Mouse (Mus musculus): ENCODE data around the gene S1pr2. TPM values are rescaled to one million over a fixed set of nuclear protein-coding genes. Genes with fewer than 3 reads are reported as not detected.

The S1pr2 gene
- 54.5 and 59.6 TPM in 2 replicates for polyA plus RNA-seq (2014; fragmentation: Nextera tagmentation; extraction: Ambion mirVana)

DNA sequence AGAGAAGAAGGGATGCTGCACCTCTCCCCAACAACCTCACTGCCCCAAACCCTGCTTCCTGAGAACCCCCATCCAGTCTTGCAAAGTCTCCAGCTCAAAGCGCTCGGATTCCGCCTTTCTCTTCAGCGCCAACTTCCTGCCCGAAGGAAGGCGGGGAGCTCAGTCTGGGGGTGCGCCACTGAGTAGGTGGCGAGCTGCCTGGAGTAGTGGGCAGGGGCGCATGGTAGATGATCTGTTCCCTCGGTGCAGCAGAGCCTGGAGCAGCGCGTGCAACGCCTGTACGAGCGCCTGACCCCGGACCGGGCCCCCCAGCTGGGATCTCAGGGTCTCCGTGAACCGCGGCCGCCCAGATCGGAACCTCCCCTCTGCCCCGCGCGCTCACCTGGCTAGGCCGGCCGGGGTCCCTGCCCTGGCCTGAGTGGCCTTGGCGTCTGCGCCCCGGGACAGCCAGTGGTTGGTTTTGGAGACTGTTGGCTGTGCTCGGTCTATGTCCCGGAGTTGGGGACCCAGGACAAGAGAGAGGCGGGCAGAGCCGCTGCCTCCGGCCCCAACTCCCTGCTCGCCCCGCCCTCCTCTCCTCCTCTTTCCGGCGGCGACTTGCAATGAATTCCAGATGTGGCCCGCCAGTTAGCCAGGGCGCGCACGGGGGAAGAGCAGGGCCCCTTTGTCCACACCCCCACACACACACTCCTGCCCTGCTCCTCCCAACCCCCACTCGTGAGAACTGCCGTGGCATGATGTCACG lies at the start of gene S1pr2:
Gene S1pr2, minus strand, starts transcription at position 566 of the 745 bp plus-strand sequence.
- Histone ChIP-seq H3K36me3 (ENCODE audit: control insufficient read depth, insufficient read depth, low read length) (no peaks in the 10 kb centered on the region), H3K4me3 (ENCODE audit: low read depth, low read length) (peak within 1 kb of the TSS; percentile 87), H3K4me2 (ENCODE audit: low read depth, low read length) (peak within 1 kb of the TSS; percentile 82), H3K4me1 (ENCODE audit: control insufficient read depth, insufficient read depth, low read length) (peaks cover 23% of the 10 kb centered on the region), H3K9ac (ENCODE audit: low read depth, low read length) (peak within 1 kb of the TSS; percentile 91), H3K27ac (replicated peaks; ENCODE audit: low read depth, low read length) (peak within 1 kb of the TSS; percentile 98), H3K27me3 (replicated peaks; ENCODE audit: control insufficient read depth, insufficient read depth, low read length) (no peaks in the 10 kb centered on the region), H3K9me3 (ENCODE audit: control insufficient read depth, low read length) (no peaks in the 10 kb centered on the region)
- peak; percentile 96 for DNase-seq (ENCODE audit: low spot score)
- WGBS = 0% methylated on average over 30 of the region's 47 CpGs
- ATAC-seq (ENCODE audit: low read depth) = peak; percentile 72

DNA sequence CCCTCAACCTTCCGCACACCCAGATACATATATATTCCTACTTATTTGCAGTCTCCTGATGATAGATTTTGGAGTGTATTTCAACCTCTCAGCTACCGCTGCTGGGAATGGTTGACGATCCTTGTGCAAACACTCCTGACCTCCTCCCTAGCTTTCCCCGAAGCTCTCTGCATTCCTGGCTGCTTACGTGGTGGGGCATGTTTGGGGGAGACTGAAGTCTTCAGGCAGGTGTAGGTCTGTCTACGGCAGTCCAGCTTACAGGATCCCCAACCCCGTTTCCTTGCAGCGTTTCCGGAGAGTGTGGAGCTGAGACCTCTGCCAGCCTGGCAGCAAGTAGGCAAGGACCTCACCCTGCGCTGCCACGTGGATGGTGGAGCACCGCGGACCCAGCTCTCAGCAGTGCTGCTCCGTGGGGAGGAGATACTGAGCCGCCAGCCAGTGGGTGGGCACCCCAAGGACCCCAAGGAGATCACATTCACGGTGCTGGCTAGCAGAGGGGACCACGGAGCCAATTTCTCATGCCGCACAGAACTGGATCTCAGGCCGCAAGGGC lies 48.8 kb upstream of the S1pr2 start:
- Histone ChIP-seq H3K36me3 (ENCODE audit: control insufficient read depth, insufficient read depth, low read length) (no peaks in the 10 kb centered on the region), H3K4me3 (ENCODE audit: low read depth, low read length) (no peak overlapping the region), H3K4me2 (ENCODE audit: low read depth, low read length) (no peak overlapping the region), H3K27me3 (replicated peaks; ENCODE audit: control insufficient read depth, insufficient read depth, low read length) (peaks cover 25% of the 10 kb centered on the region), H3K27ac (replicated peaks; ENCODE audit: low read depth, low read length) (no peak overlapping the region), H3K4me1 (ENCODE audit: control insufficient read depth, insufficient read depth, low read length) (peaks cover 12% of the 10 kb centered on the region; the same call in 1 of the 2 replicates), H3K9ac (ENCODE audit: low read depth, low read length) (0 out of 2 replicates have a peak overlapping the region, but pooled peaks have one; percentile 40), H3K9me3 (ENCODE audit: control insufficient read depth, low read length) (no peaks in the 10 kb centered on the region)
- WGBS = 65% methylated on average over 19 of the region's 19 CpGs
- no peak for ATAC-seq (ENCODE audit: low read depth)
- no peak for DNase-seq (ENCODE audit: low spot score)

DNA sequence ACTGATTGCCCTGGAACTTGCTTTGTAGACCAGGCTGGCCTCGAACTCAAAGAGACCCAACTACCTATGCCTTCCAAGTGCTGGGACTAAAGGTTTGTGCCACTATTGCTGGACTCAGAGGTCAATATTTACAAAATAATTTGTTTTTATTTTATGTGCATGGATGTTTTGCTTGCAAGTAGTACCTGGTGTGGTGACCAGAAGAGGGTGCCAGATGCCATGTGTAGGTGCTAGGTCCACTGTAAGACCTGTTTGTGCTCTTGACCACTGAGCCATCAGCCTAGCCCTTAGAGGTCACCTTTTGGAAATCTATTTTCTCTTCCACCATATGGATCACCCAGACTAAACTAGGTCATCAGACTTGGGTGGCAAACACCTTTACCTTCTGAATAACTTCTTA lies 46.1 kb upstream of the S1pr2 start:
- H3K27ac ChIP-seq (replicated peaks; ENCODE audit: low read depth, low read length) = no peak overlapping the region
- H3K36me3 ChIP-seq (ENCODE audit: control insufficient read depth, insufficient read depth, low read length) = no peaks in the 10 kb centered on the region
- H3K27me3 ChIP-seq (replicated peaks; ENCODE audit: control insufficient read depth, insufficient read depth, low read length) = peaks cover 2% of the 10 kb centered on the region; the same call in 1 of the 2 replicates
- 77% methylated on average over 1 of the region's 1 CpGs for WGBS
- ATAC-seq (ENCODE audit: low read depth) = no peak
- H3K4me3 ChIP-seq (ENCODE audit: low read depth, low read length) = no peak overlapping the region
- H3K4me1 ChIP-seq (ENCODE audit: control insufficient read depth, insufficient read depth, low read length) = no peaks in the 10 kb centered on the region
- H3K9ac ChIP-seq (ENCODE audit: low read depth, low read length) = no peak overlapping the region
- H3K4me2 ChIP-seq (ENCODE audit: low read depth, low read length) = no peak overlapping the region
- no peaks in the 10 kb centered on the region for H3K9me3 ChIP-seq (ENCODE audit: control insufficient read depth, low read length)
- no peak for DNase-seq (ENCODE audit: low spot score)

DNA sequence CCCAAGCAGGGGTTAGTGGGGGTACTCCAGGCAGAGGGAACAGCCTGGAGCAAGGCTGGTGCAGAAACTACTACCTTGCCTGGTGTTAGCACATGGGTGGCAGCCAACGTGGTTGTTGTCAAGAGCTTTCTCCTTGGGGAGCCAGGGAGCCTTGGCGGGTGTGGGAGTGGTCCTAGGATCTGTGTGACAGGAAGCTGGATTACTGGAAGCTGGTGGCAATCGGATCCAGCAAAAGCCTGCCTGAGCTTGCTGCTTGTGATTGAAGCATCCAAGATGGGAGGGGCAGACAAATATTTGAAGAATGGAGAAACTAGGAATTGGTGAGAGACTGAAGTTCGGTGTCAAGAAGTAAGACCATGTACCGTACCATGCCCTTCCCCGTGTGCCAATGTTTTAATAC lies 45.7 kb upstream of the S1pr2 start:
- WGBS = 48% methylated on average over 6 of the region's 6 CpGs
- peaks cover 4% of the 10 kb centered on the region for H3K27me3 ChIP-seq (replicated peaks; ENCODE audit: control insufficient read depth, insufficient read depth, low read length)
- no peak overlapping the region for H3K4me2 ChIP-seq (ENCODE audit: low read depth, low read length)
- no peak overlapping the region for H3K27ac ChIP-seq (replicated peaks; ENCODE audit: low read depth, low read length)
- H3K4me1 ChIP-seq (ENCODE audit: control insufficient read depth, insufficient read depth, low read length) = no peaks in the 10 kb centered on the region
- no peaks in the 10 kb centered on the region for H3K36me3 ChIP-seq (ENCODE audit: control insufficient read depth, insufficient read depth, low read length)
- ATAC-seq (ENCODE audit: low read depth) = peak; percentile 60; the same call in 1 of the 2 replicates
- no peak overlapping the region for H3K9ac ChIP-seq (ENCODE audit: low read depth, low read length)
- no peaks in the 10 kb centered on the region for H3K9me3 ChIP-seq (ENCODE audit: control insufficient read depth, low read length)
- no peak overlapping the region for H3K4me3 ChIP-seq (ENCODE audit: low read depth, low read length)
- peak; percentile 55 for DNase-seq (ENCODE audit: low spot score)

DNA sequence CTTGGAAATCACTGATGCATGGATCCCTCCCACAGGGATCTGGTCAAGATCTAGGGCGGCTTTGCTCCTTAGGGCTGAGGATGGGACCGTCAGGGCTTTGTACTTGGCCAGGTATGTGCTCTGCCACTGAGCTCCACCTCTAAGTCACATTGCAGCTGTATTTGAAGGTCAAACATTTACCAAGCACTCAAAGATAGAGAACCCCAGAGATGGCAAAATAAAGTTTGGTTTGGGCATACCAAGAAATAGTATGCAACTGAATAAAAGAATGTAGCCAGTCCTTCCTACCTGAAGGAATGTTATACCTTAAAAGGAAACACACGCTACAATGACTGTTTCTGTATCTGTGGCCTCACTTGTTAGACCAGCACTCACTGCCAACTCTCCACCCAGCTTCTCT lies 44.8 kb upstream of the S1pr2 start:
- Histone ChIP-seq H3K9me3 (ENCODE audit: control insufficient read depth, low read length) (no peaks in the 10 kb centered on the region), H3K4me1 (ENCODE audit: control insufficient read depth, insufficient read depth, low read length) (no peaks in the 10 kb centered on the region), H3K36me3 (ENCODE audit: control insufficient read depth, insufficient read depth, low read length) (no peaks in the 10 kb centered on the region), H3K27ac (replicated peaks; ENCODE audit: low read depth, low read length) (no peak overlapping the region), H3K4me3 (ENCODE audit: low read depth, low read length) (no peak overlapping the region), H3K27me3 (replicated peaks; ENCODE audit: control insufficient read depth, insufficient read depth, low read length) (peaks cover 13% of the 10 kb centered on the region), H3K4me2 (ENCODE audit: low read depth, low read length) (no peak overlapping the region), H3K9ac (ENCODE audit: low read depth, low read length) (no peak overlapping the region)
- no peak for DNase-seq (ENCODE audit: low spot score)
- no peak for ATAC-seq (ENCODE audit: low read depth)
- 82% methylated on average over 3 of the region's 3 CpGs for WGBS

DNA sequence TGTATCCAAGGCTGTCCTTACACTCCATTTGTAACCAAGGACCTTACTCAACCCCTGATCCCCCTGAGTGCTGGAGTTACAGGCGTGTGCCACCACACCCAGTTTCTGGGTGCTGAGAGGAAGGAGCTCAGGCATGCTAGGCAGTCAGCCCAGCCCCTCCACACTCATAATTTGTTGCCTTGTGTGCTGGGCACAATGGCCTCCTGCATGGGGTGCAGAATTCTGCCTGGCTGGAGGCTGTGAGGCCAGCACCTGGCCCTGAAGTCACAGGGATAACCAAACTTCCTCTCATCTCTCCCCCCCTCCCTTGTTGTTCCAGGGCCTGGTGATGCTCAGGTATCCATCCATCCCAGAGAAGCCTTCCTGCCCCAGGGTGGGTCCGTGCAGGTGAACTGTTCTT lies 42.0 kb upstream of the S1pr2 start:
- 68% methylated on average over 2 of the region's 2 CpGs for WGBS
- Histone ChIP-seq H3K4me3 (ENCODE audit: low read depth, low read length) (no peak overlapping the region), H3K4me2 (ENCODE audit: low read depth, low read length) (no peak overlapping the region), H3K27ac (replicated peaks; ENCODE audit: low read depth, low read length) (no peak overlapping the region), H3K9me3 (ENCODE audit: control insufficient read depth, low read length) (no peaks in the 10 kb centered on the region), H3K4me1 (ENCODE audit: control insufficient read depth, insufficient read depth, low read length) (no peaks in the 10 kb centered on the region), H3K9ac (ENCODE audit: low read depth, low read length) (no peak overlapping the region), H3K36me3 (ENCODE audit: control insufficient read depth, insufficient read depth, low read length) (no peaks in the 10 kb centered on the region), H3K27me3 (replicated peaks; ENCODE audit: control insufficient read depth, insufficient read depth, low read length) (peaks cover 33% of the 10 kb centered on the region)
- DNase-seq (ENCODE audit: low spot score) = no peak
- ATAC-seq (ENCODE audit: low read depth) = no peak

DNA sequence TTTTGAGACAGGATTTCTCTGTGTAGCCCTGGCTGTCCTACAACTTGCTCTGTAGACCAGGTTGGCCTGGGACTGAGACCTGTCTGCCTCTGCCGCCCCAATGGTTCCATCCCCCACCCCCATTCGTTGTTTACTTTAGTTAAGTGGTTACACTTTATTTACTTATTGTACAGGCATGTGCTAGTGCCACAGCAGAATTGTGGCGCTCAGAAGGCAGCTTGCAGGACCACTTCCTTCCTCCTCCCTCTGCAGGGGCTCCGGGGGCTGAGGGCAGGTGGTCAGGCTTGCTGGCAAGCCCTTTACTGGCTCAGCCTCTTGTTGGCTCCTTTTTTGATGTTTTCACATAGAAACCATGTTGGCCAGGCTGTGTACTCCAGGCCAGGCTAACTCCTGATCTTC lies 40.6 kb upstream of the S1pr2 start:
- H3K9ac ChIP-seq (ENCODE audit: low read depth, low read length) = no peak overlapping the region
- WGBS = 29% methylated on average over 4 of the region's 4 CpGs
- ATAC-seq (ENCODE audit: low read depth) = no peak
- H3K4me1 ChIP-seq (ENCODE audit: control insufficient read depth, insufficient read depth, low read length) = no peaks in the 10 kb centered on the region
- no peak overlapping the region for H3K27ac ChIP-seq (replicated peaks; ENCODE audit: low read depth, low read length)
- H3K4me2 ChIP-seq (ENCODE audit: low read depth, low read length) = peak overlapping the region; percentile 68
- peaks cover 33% of the 10 kb centered on the region for H3K27me3 ChIP-seq (replicated peaks; ENCODE audit: control insufficient read depth, insufficient read depth, low read length)
- H3K36me3 ChIP-seq (ENCODE audit: control insufficient read depth, insufficient read depth, low read length) = no peaks in the 10 kb centered on the region
- H3K4me3 ChIP-seq (ENCODE audit: low read depth, low read length) = peak overlapping the region; percentile 43; the same call in 1 of the 2 replicates
- no peak for DNase-seq (ENCODE audit: low spot score)
- H3K9me3 ChIP-seq (ENCODE audit: control insufficient read depth, low read length) = no peaks in the 10 kb centered on the region

DNA sequence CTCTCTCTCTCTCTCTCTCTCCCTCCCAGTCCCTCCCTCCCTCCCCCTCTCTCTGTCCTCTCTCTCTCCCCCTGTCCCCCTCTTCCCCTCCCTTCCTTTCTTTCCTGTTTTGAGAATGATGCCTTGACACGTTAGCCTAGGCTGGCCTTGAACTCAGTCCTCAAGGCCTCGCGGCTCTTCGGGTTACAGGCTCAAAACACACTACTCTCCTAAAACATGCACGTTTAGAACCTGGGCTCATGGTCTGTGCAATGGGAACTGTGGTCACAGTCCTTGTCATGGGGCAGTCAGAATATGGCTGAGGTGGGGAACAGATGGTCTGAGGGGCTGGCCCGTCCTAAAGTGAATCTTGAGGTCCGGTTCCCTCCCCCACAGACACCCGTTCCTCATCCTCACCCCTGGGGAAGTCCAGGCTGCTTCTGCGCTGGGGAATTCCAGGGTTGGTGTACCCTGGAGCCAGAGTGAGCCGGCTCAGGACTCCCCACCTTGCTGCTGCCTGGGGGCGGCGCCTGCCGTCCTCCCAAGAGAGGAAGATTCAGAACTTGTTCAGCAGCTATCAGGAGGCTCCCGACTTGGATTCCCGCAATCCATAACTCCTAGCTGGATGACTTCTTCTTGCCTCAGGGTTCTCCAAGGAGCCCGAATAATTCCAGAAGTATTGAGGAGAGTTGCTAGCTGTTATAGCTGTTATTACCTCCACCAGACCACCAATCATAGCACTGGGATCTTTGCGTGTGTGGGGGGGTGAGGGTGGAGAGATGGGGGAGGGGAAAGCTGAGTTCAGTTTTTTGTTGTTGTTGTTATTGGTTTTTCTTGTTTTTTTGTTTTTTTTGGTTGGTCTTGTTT lies 40.0 kb upstream of the S1pr2 start:
- DNase-seq (ENCODE audit: low spot score) = peak; percentile 39
- Histone ChIP-seq H3K4me2 (ENCODE audit: low read depth, low read length) (peak overlapping the region; percentile 68), H3K27me3 (replicated peaks; ENCODE audit: control insufficient read depth, insufficient read depth, low read length) (peaks cover 33% of the 10 kb centered on the region), H3K4me3 (ENCODE audit: low read depth, low read length) (peak overlapping the region; percentile 43), H3K4me1 (ENCODE audit: control insufficient read depth, insufficient read depth, low read length) (no peaks in the 10 kb centered on the region), H3K27ac (replicated peaks; ENCODE audit: low read depth, low read length) (no peak overlapping the region), H3K36me3 (ENCODE audit: control insufficient read depth, insufficient read depth, low read length) (no peaks in the 10 kb centered on the region), H3K9ac (ENCODE audit: low read depth, low read length) (peak overlapping the region; percentile 54), H3K9me3 (ENCODE audit: control insufficient read depth, low read length) (no peaks in the 10 kb centered on the region)
- WGBS = 4% methylated on average over 17 of the region's 17 CpGs
- ATAC-seq (ENCODE audit: low read depth) = 0 out of 2 replicates have a peak, but pooled peaks have one; percentile 21

Measured in embryonic facial prominence, embryonic 14.5 days (tissue).